Mouse (Mus musculus) liver, embryonic 14.5 days (tissue): Measurements from ENCODE around the gene Tshr. TPM values are rescaled to one million over a fixed set of nuclear protein-coding genes. Genes with fewer than 3 reads are reported as not detected.

ENCODE experiments used
- ATAC-seq: fragments of 200-750 bp; cut with Nextera tagmentation; 2 replicates; pipeline ENCODE4 v1.8.0; 2017; ENCODE audit warnings: moderate number of reproducible peaks, mild to moderate bottlenecking, moderate library complexity; ENCODE audit not compliant: insufficient read depth
- DNase-seq, 3 experiments: peaks; one replicate each; pipeline ENCODE4 v3.0.0-alpha.2; 2012 to 2013; ENCODE audit warnings: low read depth in 3 of 3, low spot score in 3 of 3
- H3K27ac ChIP-seq: fragments of 300-500 bp; sonication (generic); 2 replicates; pipeline ENCODE4 v1.5.1; 2014; ENCODE audit warnings: moderate library complexity, mild to moderate bottlenecking, control low read depth, inconsistent platforms
- H3K27me3 ChIP-seq: fragments of 300-500 bp; sonication (generic); 2 replicates; pipeline ENCODE4 v1.6.1; 2014; ENCODE audit warnings: mild to moderate bottlenecking, low read length, moderate library complexity; ENCODE audit not compliant: control insufficient read depth, insufficient read depth
- H3K36me3 ChIP-seq: fragments of 300-500 bp; sonication (generic); replicated peaks from 2 replicates; pipeline ENCODE4 v1.6.1; 2014; ENCODE audit warnings: low read depth; ENCODE audit not compliant: control insufficient read depth, insufficient read depth
- H3K4me1 ChIP-seq, 2 experiments: fragments of 200-500 bp in 1 of 2; fragments of 300-500 bp in 1 of 2; sonication (generic) in 1 of 2; replicated peaks; 2 replicates each; pipeline ENCODE4 v1.6.1; 2012 to 2014; ENCODE audit warnings: antibody characterized with exemption in 1 of 2, inconsistent platforms in 1 of 2, low read length in 1 of 2; ENCODE audit not compliant: control insufficient read depth in 2 of 2, insufficient read depth in 2 of 2
- H3K4me2 ChIP-seq: fragments of 300-500 bp; sonication (generic); 2 replicates; pipeline ENCODE4 v1.6.1; 2014; ENCODE audit warnings: low read depth, mild to moderate bottlenecking, control low read depth, moderate library complexity
- H3K4me3 ChIP-seq, 2 experiments: fragments of 200-500 bp in 1 of 2; fragments of 300-500 bp in 1 of 2; sonication (generic) in 1 of 2; 2 replicates each; pipeline ENCODE4 v1.5.1; 2012 to 2014; ENCODE audit warnings: low read depth in 2 of 2, low read length in 2 of 2, mild to moderate bottlenecking in 2 of 2, control low read depth in 1 of 2, inconsistent platforms in 1 of 2, moderate library complexity in 1 of 2; ENCODE audit not compliant: insufficient read depth in 1 of 2
- H3K9ac ChIP-seq: fragments of 300-500 bp; sonication (generic); replicated peaks from 2 replicates; pipeline ENCODE4 v1.6.1; 2014; ENCODE audit warnings: mild to moderate bottlenecking, control low read depth, moderate library complexity
- H3K9me3 ChIP-seq: fragments of 300-500 bp; sonication (generic); 2 replicates; pipeline ENCODE4 v1.6.1; 2016; ENCODE audit warnings: low read length, mixed read lengths; ENCODE audit not compliant: control insufficient read depth
- CTCF ChIP-seq: IDR thresholded peaks from 2 replicates; pipeline ENCODE4 v1.5.1; 2016; ENCODE audit warnings: antibody characterized with exemption, low read depth, control low read depth
- EP300 ChIP-seq: IDR thresholded peaks from 2 replicates; pipeline ENCODE4 v1.6.1; 2016; ENCODE audit warnings: antibody characterized with exemption, low read depth
- WGBS: fragments of 180-500 bp; shearing (Covaris S2); extraction: QIAGEN DNeasy Blood & Tissue Kit; methylation state at CpG from one replicate; pipeline ENCODE4 v1.1.7; 2014; ENCODE audit not compliant: insufficient replicate concordance; 5-methylcytosine and 5-hydroxymethylcytosine counted together
- polyA plus RNA-seq, 2 experiments: library from polyadenylated mRNA; depleted of rRNA in 1 of 2; stranded (reverse) in 1 of 2; unstranded in 1 of 2; fragments of >200 nt; fragmentation: Nextera tagmentation in 1 of 2; extraction: Ambion mirVana in 1 of 2; gene quantifications; 2 replicates each; pipeline versions ENCODE4 v1.2.1 to v1.2.3; 2012 to 2014

Tshr gene
- polyA plus RNA-seq, 2 experiments = not detected

DNA sequence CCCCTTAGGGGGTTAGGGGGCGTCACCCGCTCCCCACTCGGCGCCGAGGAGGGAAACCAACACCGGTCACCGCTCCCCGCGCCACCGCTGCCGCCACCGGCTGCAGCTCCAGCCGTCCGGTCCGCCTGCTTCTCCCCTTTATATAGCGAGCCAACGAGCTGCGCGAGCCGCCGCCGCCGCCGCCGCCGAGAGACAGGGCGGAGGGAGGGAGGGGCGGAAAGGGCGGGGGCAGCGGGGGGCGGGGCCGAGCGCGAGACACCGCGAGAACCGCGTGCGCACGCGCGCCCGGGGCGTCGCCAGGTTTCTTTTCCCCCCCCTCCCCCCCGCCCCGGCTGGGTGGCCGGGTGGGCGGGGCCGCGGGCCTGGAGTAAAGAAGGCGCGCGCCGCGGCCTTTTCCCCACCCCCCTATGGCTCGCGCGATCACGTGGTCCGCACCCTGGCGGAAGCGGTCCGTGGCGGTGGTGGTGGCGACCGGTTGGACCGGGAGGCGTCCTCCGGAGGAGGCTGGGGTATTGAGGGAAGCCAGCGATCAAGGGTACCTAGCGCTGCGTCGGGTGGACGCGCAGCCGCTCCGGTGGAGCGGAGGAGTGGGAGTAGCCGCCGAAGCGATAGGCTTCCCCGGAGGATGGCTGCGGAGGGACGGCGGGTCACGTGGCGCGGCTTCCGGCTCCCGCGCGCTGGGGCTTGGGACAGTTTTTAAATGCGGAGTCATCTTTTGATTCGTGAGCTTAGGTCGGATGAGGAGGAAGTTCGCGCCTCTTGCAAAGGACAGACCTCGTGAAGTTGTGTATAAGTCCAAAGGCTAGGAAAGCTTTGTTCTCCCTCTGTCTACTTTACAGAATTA is 205.7 kb downstream of the Tshr start, which contains the start of gene Gtf2a1:
Gene Gtf2a1, minus strand, starts transcription at position 641 of the 844 bp plus-strand sequence.
- Histone ChIP-seq H3K9ac (peak within 1 kb of the TSS; percentile 99), H3K9me3 (no peaks in the 10 kb centered on the region), H3K36me3 (peaks cover 8% of the 10 kb centered on the region), H3K4me1 (peaks cover 14 to 15% of the 10 kb centered on the region in 2 experiments), H3K4me3 (peak within 1 kb of the TSS; percentile 74 to 99), H3K4me2 (peak within 1 kb of the TSS; percentile 88), H3K27ac (peak within 1 kb of the TSS; percentile 92), H3K27me3 (no peaks in the 10 kb centered on the region)
- WGBS = under 1% methylated on average over 58 of the region's 99 CpGs
- ATAC-seq (peak; percentile 84), DNase-seq (peak; percentile 89 to 91 (median 90))
- 0 out of 2 replicates have a peak, but pooled peaks have one; percentile 10 for TF ChIP-seq CTCF
- TF ChIP-seq EP300 = peak; percentile 60

DNA sequence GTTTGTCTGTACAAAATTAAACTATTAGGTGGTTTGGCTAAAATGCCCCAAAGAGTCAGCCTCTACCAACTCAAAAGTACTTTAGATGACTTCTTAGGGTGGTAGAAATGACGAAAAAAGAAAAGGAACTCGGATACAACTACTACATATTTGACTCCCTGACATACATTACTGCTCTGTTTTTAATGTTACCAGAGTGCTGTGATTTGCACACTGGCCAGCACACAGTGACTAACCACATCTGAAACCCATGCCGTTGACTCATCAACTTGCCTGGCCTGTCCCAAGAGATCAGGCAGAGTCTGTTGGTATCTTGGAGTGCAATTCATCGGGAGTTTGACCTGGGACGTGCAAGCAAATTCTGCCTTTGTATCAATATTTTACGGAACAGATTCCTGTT is 206.4 kb downstream of the Tshr start:
- H3K9ac ChIP-seq = peak overlapping the region; percentile 90
- TF ChIP-seq EP300 (no peak), CTCF (no peak)
- H3K36me3 ChIP-seq = peaks cover 3% of the 10 kb centered on the region
- H3K4me2 ChIP-seq = peak overlapping the region; percentile 85
- H3K27me3 ChIP-seq = no peaks in the 10 kb centered on the region
- peaks cover 13 to 15% of the 10 kb centered on the region in 2 experiments for H3K4me1 ChIP-seq
- peak overlapping the region; percentile 74 to 84 for H3K4me3 ChIP-seq
- peak overlapping the region; percentile 86 for H3K27ac ChIP-seq
- WGBS = 21% methylated on average over 6 of the region's 6 CpGs
- DNase-seq = no peak
- ATAC-seq = no peak
- no peaks in the 10 kb centered on the region for H3K9me3 ChIP-seq

DNA sequence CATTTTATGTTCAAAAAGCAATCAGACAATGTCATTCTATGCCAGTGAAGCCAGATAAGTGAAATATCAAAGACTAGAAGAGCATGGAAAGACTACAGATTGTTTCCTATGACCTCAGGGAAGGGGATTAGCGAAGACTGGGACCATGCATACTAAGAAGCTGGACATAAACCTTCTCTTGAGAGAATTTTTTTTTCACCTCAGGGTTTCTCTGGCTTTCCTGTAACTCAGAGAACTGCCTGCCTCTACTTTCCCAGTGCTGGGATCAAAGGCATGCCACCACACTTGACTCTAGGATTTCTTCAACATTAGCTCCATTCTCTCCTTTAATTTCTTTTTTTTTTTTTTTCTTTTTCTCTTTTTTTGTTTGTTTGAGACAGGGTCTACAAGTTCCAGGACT is 206.8 kb downstream of the Tshr start:
- H3K9me3 ChIP-seq = no peaks in the 10 kb centered on the region
- ATAC-seq (no peak), DNase-seq (no peak)
- peak overlapping the region; percentile 90 for H3K9ac ChIP-seq
- peak overlapping the region; percentile 49 to 84; a peak in 3 of 4 replicates for H3K4me3 ChIP-seq
- H3K27ac ChIP-seq = peak overlapping the region; percentile 86
- peaks cover 13 to 15% of the 10 kb centered on the region in 2 experiments for H3K4me1 ChIP-seq
- 81% methylated on average over 1 of the region's 1 CpGs for WGBS
- H3K4me2 ChIP-seq = peak overlapping the region; percentile 85
- no peaks in the 10 kb centered on the region for H3K27me3 ChIP-seq
- TF ChIP-seq EP300 (no peak), CTCF (no peak)
- H3K36me3 ChIP-seq = no peaks in the 10 kb centered on the region

DNA sequence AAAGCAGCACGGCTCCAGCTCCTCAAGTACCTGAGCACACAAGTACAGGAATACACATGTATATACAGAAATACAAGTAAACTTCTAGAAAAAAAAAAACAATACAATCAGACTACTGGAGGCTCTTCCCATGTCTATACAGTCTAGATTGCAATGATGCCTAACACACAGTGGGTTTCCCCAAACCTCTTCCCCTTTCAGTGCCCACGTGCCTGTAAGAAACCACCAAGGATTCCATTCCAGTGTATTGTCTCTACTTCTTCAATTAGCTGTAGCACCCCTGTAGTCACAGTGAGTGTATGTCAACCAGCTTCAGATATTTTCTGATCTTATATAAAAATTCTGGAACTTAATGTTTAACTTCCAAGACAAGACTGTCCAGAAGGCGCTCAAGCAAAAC is 207.8 kb downstream of the Tshr start:
- no peaks in the 10 kb centered on the region for H3K9me3 ChIP-seq
- TF ChIP-seq EP300 = no peak
- no peak overlapping the region for H3K27ac ChIP-seq
- 70% methylated on average over 3 of the region's 3 CpGs for WGBS
- H3K4me1 ChIP-seq = peaks cover 9 to 12% of the 10 kb centered on the region in 2 experiments
- no peaks in the 10 kb centered on the region for H3K27me3 ChIP-seq
- H3K4me2 ChIP-seq = no peak overlapping the region
- no peaks in the 10 kb centered on the region for H3K36me3 ChIP-seq
- no peak for ATAC-seq
- no peak for DNase-seq
- no peak overlapping the region for H3K9ac ChIP-seq
- no peak overlapping the region for H3K4me3 ChIP-seq

Other genes starting within 250 kb of the Tshr start
- 7.0 and 9.3 TPM in 2 replicates for gene Cep128, start 154 bp upstream of the Tshr start, polyA plus RNA-seq (2012; rRNA removed)
- 9.4 and 11.5 TPM in 2 replicates for gene Cep128, start 154 bp upstream of the Tshr start, polyA plus RNA-seq (2014; fragmentation: Nextera tagmentation; extraction: Ambion mirVana)
- gene Gtf2a1, start 205.9 kb downstream of the Tshr start, polyA plus RNA-seq (2012; rRNA removed) = 5.2 and 6.3 TPM in 2 replicates
- gene Gtf2a1, start 205.9 kb downstream of the Tshr start, polyA plus RNA-seq (2014; fragmentation: Nextera tagmentation; extraction: Ambion mirVana) = 13.8 and 14.0 TPM in 2 replicates